Mouse (Mus musculus) olfactory bulb, adult 2 months (tissue): ENCODE measurements around the gene Shisa6.

ENCODE experiments used
- CTCF ChIP-seq: fragments of 200-500 bp; IDR thresholded peaks from 2 replicates; pipeline ENCODE4 v1.5.1; 2012; ENCODE audit warnings: low read depth, mild to moderate bottlenecking, low read length, moderate library complexity; ENCODE audit not compliant: insufficient read depth
- POLR2A ChIP-seq: fragments of 200-500 bp; IDR thresholded peaks from 2 replicates; pipeline ENCODE4 v1.6.1; 2012; ENCODE audit warnings: mild to moderate bottlenecking, low read depth, low read length, moderate library complexity; ENCODE audit not compliant: insufficient read depth

- TF ChIP-seq CTCF (no peak), POLR2A (no peak)
Measured at GRCm38 (mm10) chr11:66567382-66567781, 41.6 kb upstream of the Shisa6 start.
